In genomic region chr4:123407792-123408191, GRCm38 (mm10) we compare ENCODE assay signal across 9 mouse cellular contexts.
A peak's percentile ranks its signal among the peaks of the same experiment; 100 is the strongest.
DNase-seq lines count a peak whose midpoint lies in the region; ATAC-seq lines count a peak whose summit lies in the region.
"Had no signal": no experiment of that assay in that cellular context is flagged by ENCODE, and none has a peak within 500 bp of the region (broad histone marks: within the 10 kb centered on the region; RNA-seq: fewer than 3 reads in every experiment).

No protein-coding gene starts in this region.

- peaks cover 20% of the 10 kb centered on the region for H3K36me3 ChIP-seq in heart, embryonic 12.5 days
- H3K36me3 ChIP-seq in embryonic facial prominence, embryonic 10.5 days (replicated peaks), result peaks cover 46% of the 10 kb centered on the region
- no peaks in the 10 kb centered on the region; the same call in 1 of the 2 replicates for H3K36me3 ChIP-seq in hindbrain, embryonic 12.5 days
- peaks cover 42% of the 10 kb centered on the region for H3K36me3 ChIP-seq in midbrain, embryonic 10.5 days

- H3K4me2 ChIP-seq in heart, embryonic 12.5 days, result peak overlapping the region; percentile 52
- peak overlapping the region; percentile 39 for H3K4me2 ChIP-seq in hindbrain, embryonic 12.5 days (replicated peaks)

- H3K4me3 ChIP-seq in heart, embryonic 12.5 days, result peak overlapping the region; percentile 22
- peak overlapping the region; percentile 43 for H3K4me3 ChIP-seq in embryonic facial prominence, embryonic 10.5 days
- H3K4me3 ChIP-seq in hindbrain, embryonic 12.5 days, result 0 out of 2 replicates have a peak overlapping the region, but pooled peaks have one; percentile 6
- peak overlapping the region; percentile 9; the same call in 1 of the 2 replicates for H3K4me3 ChIP-seq in midbrain, embryonic 10.5 days

- H3K9me3 ChIP-seq in heart, embryonic 12.5 days (replicated peaks), result no peaks in the 10 kb centered on the region
- no peaks in the 10 kb centered on the region for H3K9me3 ChIP-seq in embryonic facial prominence, embryonic 10.5 days
- H3K9me3 ChIP-seq in hindbrain, embryonic 12.5 days (replicated peaks), result no peaks in the 10 kb centered on the region
- no peaks in the 10 kb centered on the region for H3K9me3 ChIP-seq in midbrain, embryonic 10.5 days (replicated peaks)

- 41% methylated on average over 6 of the region's 6 CpGs for WGBS in heart, embryonic 12.5 days
- WGBS in embryonic facial prominence, embryonic 10.5 days, result 78% methylated on average over 6 of the region's 6 CpGs
- 73% methylated on average over 6 of the region's 6 CpGs for WGBS in hindbrain, embryonic 12.5 days
- WGBS in midbrain, embryonic 10.5 days, result 83% methylated on average over 6 of the region's 6 CpGs

- H3K27ac ChIP-seq in heart, embryonic 12.5 days (ENCODE audit: poor library complexity, severe bottlenecking), result no peak overlapping the region
- H3K27ac ChIP-seq in embryonic facial prominence, embryonic 10.5 days (replicated peaks), result no peak overlapping the region
- 0 out of 2 replicates have a peak overlapping the region, but pooled peaks have one; percentile 23 for H3K27ac ChIP-seq in hindbrain, embryonic 12.5 days
- no peak overlapping the region for H3K27ac ChIP-seq in midbrain, embryonic 10.5 days (replicated peaks)

- H3K9ac ChIP-seq in heart, embryonic 12.5 days, result peak overlapping the region; percentile 44
- no peak overlapping the region for H3K9ac ChIP-seq in hindbrain, embryonic 12.5 days

- ATAC-seq in heart, embryonic 12.5 days (ENCODE audit: insufficient number of reproducible peaks, low FRiP score), result no peak
- ATAC-seq in hindbrain, embryonic 12.5 days (ENCODE audit: low FRiP score), result no peak
- ATAC-seq: CD4-positive, CD25-positive, alpha-beta regulatory T cell, adult 4 months had no signal

- no peaks in the 10 kb centered on the region for H3K27me3 ChIP-seq in heart, embryonic 12.5 days (replicated peaks)
- no peaks in the 10 kb centered on the region for H3K27me3 ChIP-seq in embryonic facial prominence, embryonic 10.5 days (replicated peaks; ENCODE audit: low read depth, poor library complexity, severe bottlenecking)
- no peaks in the 10 kb centered on the region for H3K27me3 ChIP-seq in hindbrain, embryonic 12.5 days
- no peaks in the 10 kb centered on the region for H3K27me3 ChIP-seq in midbrain, embryonic 10.5 days (ENCODE audit: low read depth, poor library complexity, severe bottlenecking)

- no peak for DNase-seq in heart, adult 8-10 months (ENCODE audit: low spot score)
- DNase-seq in embryonic facial prominence, embryonic 10.5 days (ENCODE audit: low spot score), result no peak
- no peak for DNase-seq in midbrain, embryonic 10.5 days (ENCODE audit: low spot score)
- no peak for DNase-seq in MN1 (ENCODE audit: low spot score)
- no peak for DNase-seq in c-Kit-positive CD71-positive TER-119-positive erythroid progenitor cells, embryonic 14.5 days (ENCODE audit: low spot score)
- DNase-seq in urinary bladder, postnatal 10 days (ENCODE audit: low spot score), result no peak

- peaks cover 65% of the 10 kb centered on the region for H3K4me1 ChIP-seq in heart, embryonic 12.5 days (replicated peaks)
- H3K4me1 ChIP-seq in embryonic facial prominence, embryonic 10.5 days, result peaks cover 87% of the 10 kb centered on the region
- peaks cover 68% of the 10 kb centered on the region for H3K4me1 ChIP-seq in hindbrain, embryonic 12.5 days
- peaks cover 83% of the 10 kb centered on the region for H3K4me1 ChIP-seq in midbrain, embryonic 10.5 days
